Mouse (Mus musculus): ENCODE measurements around the gene Vamp3. TPM values are rescaled to one million over a fixed set of nuclear protein-coding genes. Genes with fewer than 3 reads are reported as not detected.
A peak's percentile ranks its signal among the peaks of the same experiment; 100 is the strongest.
"Not testable (repeated sequence)": the region's sequence is repeated elsewhere in the genome, so short reads cannot be mapped to it uniquely, and the experiment has no call there.

Vamp3 gene
- polyA plus RNA-seq, 1 experiment: 40.6 TPM

- DNase-seq: no peak
- H3K4me3 ChIP-seq (ENCODE audit: insufficient read depth, low read depth, low read length): no peak overlapping the region
- no peaks in the 10 kb centered on the region for H3K4me1 ChIP-seq (ENCODE audit: control insufficient read depth, insufficient read depth, low read length)
- peaks cover 5% of the 10 kb centered on the region; the same call in 1 of the 2 replicates for H3K36me3 ChIP-seq (ENCODE audit: control insufficient read depth, insufficient read depth, low read length)
- no peak overlapping the region for H3K27ac ChIP-seq (ENCODE audit: insufficient read depth, low read depth, low read length)
- H3K27me3 ChIP-seq (replicated peaks; ENCODE audit: control insufficient read depth, insufficient read depth, low read length): no peaks in the 10 kb centered on the region
- TF ChIP-seq CTCF (conservative IDR thresholded peaks at IDR 0.05; ENCODE audit: insufficient read depth, insufficient read length, low read depth, low read length): no peak
- no peak for TF ChIP-seq POLR2A (IDR thresholded peaks at IDR 0.05; ENCODE audit: low read depth, low read length)
- WGBS: 95% methylated on average over 7 of the region's 7 CpGs
These were observed 21.2 kb downstream of the Vamp3 start for GRCm38 (mm10) chr4:151036521-151036920.

GRCm38 (mm10) chr4:151027001-151027400 lies 30.8 kb downstream of the Vamp3 start:
- no peak overlapping the region for H3K4me3 ChIP-seq (ENCODE audit: insufficient read depth, low read depth, low read length)
- no peak overlapping the region for H3K27ac ChIP-seq (ENCODE audit: insufficient read depth, low read depth, low read length)
- no peak for TF ChIP-seq POLR2A (IDR thresholded peaks at IDR 0.05; ENCODE audit: low read depth, low read length)
- TF ChIP-seq CTCF (conservative IDR thresholded peaks at IDR 0.05; ENCODE audit: insufficient read depth, insufficient read length, low read depth, low read length): peak; percentile 63
- H3K4me1 ChIP-seq (ENCODE audit: control insufficient read depth, insufficient read depth, low read length): no peaks in the 10 kb centered on the region
- no peaks in the 10 kb centered on the region for H3K27me3 ChIP-seq (replicated peaks; ENCODE audit: control insufficient read depth, insufficient read depth, low read length)
- peaks cover 8% of the 10 kb centered on the region for H3K36me3 ChIP-seq (ENCODE audit: control insufficient read depth, insufficient read depth, low read length)
- WGBS: 51% methylated on average over 6 of the region's 6 CpGs
- DNase-seq: peak; percentile 32

DNA sequence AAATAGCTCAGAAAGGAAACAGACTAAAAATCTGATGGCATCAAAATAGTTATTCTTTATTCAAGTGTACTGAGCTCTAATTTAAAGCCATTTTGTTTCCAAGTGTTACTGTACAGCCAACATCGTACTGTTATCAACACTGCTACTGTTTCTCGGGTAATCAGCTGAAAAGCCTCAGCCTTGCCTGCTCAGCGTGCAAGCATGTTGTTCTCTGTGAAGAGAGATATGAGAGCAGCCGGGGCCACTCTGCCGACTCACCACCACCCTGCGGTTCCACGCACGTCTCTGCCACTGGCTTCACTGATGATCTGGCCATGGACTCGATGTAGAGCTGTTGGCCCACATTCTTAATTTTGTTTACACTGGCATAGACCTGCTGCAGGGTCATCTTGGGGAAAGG lies 33.6 kb downstream of the Vamp3 start:
- no peak for DNase-seq
- 85% methylated on average over 9 of the region's 9 CpGs for WGBS
- Histone ChIP-seq H3K4me1 (ENCODE audit: control insufficient read depth, insufficient read depth, low read length) (no peaks in the 10 kb centered on the region), H3K36me3 (ENCODE audit: control insufficient read depth, insufficient read depth, low read length) (peaks cover 10% of the 10 kb centered on the region), H3K27ac (ENCODE audit: insufficient read depth, low read depth, low read length) (no peak overlapping the region), H3K4me3 (ENCODE audit: insufficient read depth, low read depth, low read length) (no peak overlapping the region), H3K27me3 (replicated peaks; ENCODE audit: control insufficient read depth, insufficient read depth, low read length) (no peaks in the 10 kb centered on the region)
- TF ChIP-seq POLR2A (IDR thresholded peaks at IDR 0.05; ENCODE audit: low read depth, low read length) (no peak), CTCF (conservative IDR thresholded peaks at IDR 0.05; ENCODE audit: insufficient read depth, insufficient read length, low read depth, low read length) (no peak)

GRCm38 (mm10) chr4:151017356-151017755 lies 40.4 kb downstream of the Vamp3 start:
- DNase-seq; H3K27me3 ChIP-seq (replicated peaks; ENCODE audit: control insufficient read depth, insufficient read depth, low read length); H3K4me3 ChIP-seq (ENCODE audit: insufficient read depth, low read depth, low read length); H3K4me1 ChIP-seq (ENCODE audit: control insufficient read depth, insufficient read depth, low read length); H3K27ac ChIP-seq (ENCODE audit: insufficient read depth, low read depth, low read length): not testable (repeated sequence)
- H3K36me3 ChIP-seq (ENCODE audit: control insufficient read depth, insufficient read depth, low read length): peaks cover 12% of the 10 kb centered on the region
- 91% methylated on average over 1 of the region's 1 CpGs for WGBS

GRCm38 (mm10) chr4:151015946-151016345 lies 41.8 kb downstream of the Vamp3 start:
- DNase-seq: no peak
- H3K4me1 ChIP-seq (ENCODE audit: control insufficient read depth, insufficient read depth, low read length): no peaks in the 10 kb centered on the region
- no peak overlapping the region for H3K4me3 ChIP-seq (ENCODE audit: insufficient read depth, low read depth, low read length)
- WGBS: 87% methylated on average over 10 of the region's 10 CpGs
- no peaks in the 10 kb centered on the region for H3K27me3 ChIP-seq (replicated peaks; ENCODE audit: control insufficient read depth, insufficient read depth, low read length)
- H3K36me3 ChIP-seq (ENCODE audit: control insufficient read depth, insufficient read depth, low read length): peaks cover 16% of the 10 kb centered on the region
- no peak for TF ChIP-seq CTCF (conservative IDR thresholded peaks at IDR 0.05; ENCODE audit: insufficient read depth, insufficient read length, low read depth, low read length)
- TF ChIP-seq POLR2A (IDR thresholded peaks at IDR 0.05; ENCODE audit: low read depth, low read length): no peak
- no peak overlapping the region for H3K27ac ChIP-seq (ENCODE audit: insufficient read depth, low read depth, low read length)

DNA sequence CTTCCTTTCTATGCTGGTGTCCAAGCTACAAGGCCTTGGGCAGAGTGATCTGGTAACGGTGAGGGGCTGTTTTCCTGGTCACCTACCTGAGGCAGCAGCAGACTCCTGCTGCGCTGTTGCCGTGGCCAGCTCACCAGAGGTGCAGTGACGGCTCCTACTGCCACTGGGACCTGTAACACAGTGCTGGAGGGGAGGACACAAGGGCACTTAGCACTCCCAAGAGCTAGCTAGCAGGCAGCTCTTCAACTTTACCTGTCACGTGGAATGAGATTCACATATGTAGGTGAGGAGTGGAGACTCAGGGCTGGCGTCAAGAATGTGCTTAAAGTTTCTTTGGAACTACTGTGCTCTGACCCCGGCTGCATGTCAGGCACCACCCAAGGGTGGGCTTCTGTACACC lies 47.4 kb downstream of the Vamp3 start:
- peaks cover 11% of the 10 kb centered on the region for H3K36me3 ChIP-seq (ENCODE audit: control insufficient read depth, insufficient read depth, low read length)
- 92% methylated on average over 7 of the region's 7 CpGs for WGBS
- no peak overlapping the region for H3K27ac ChIP-seq (ENCODE audit: insufficient read depth, low read depth, low read length)
- H3K4me1 ChIP-seq (ENCODE audit: control insufficient read depth, insufficient read depth, low read length): no peaks in the 10 kb centered on the region
- H3K4me3 ChIP-seq (ENCODE audit: insufficient read depth, low read depth, low read length): no peak overlapping the region
- TF ChIP-seq CTCF (conservative IDR thresholded peaks at IDR 0.05; ENCODE audit: insufficient read depth, insufficient read length, low read depth, low read length) (no peak), POLR2A (IDR thresholded peaks at IDR 0.05; ENCODE audit: low read depth, low read length) (no peak)
- DNase-seq: no peak
- no peaks in the 10 kb centered on the region for H3K27me3 ChIP-seq (replicated peaks; ENCODE audit: control insufficient read depth, insufficient read depth, low read length)

DNA sequence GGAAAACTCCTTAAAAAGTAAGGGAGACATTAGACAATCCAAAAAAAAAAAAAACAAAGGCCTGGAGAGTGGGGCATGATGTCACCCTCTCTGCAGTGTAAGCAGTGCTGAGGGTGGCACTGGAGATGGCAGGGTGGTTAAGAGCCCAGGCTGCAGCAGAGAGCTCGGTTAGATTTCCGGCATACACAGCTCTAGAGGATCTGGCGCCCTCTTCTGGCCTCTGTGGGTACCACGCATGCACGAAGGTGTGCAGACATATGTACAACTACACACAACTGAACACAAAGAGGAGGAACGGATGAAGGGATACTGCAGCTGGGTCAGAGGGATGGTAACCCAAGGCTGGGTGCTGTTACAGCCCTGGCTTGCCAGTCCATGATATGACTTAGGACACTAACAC lies 50.8 kb downstream of the Vamp3 start:
- Histone ChIP-seq H3K27ac (ENCODE audit: insufficient read depth, low read depth, low read length) (no peak overlapping the region), H3K4me3 (ENCODE audit: insufficient read depth, low read depth, low read length) (no peak overlapping the region), H3K4me1 (ENCODE audit: control insufficient read depth, insufficient read depth, low read length) (no peaks in the 10 kb centered on the region), H3K36me3 (ENCODE audit: control insufficient read depth, insufficient read depth, low read length) (peaks cover under 1% of the 10 kb centered on the region), H3K27me3 (replicated peaks; ENCODE audit: control insufficient read depth, insufficient read depth, low read length) (no peaks in the 10 kb centered on the region)
- peak; percentile 70 for TF ChIP-seq CTCF (conservative IDR thresholded peaks at IDR 0.05; ENCODE audit: insufficient read depth, insufficient read length, low read depth, low read length)
- TF ChIP-seq POLR2A (IDR thresholded peaks at IDR 0.05; ENCODE audit: low read depth, low read length): no peak
- peak; percentile 47 for DNase-seq
- 56% methylated on average over 6 of the region's 6 CpGs for WGBS
